Mouse (Mus musculus): ENCODE measurements around the gene Prmt7.

Gene Prmt7

DNA sequence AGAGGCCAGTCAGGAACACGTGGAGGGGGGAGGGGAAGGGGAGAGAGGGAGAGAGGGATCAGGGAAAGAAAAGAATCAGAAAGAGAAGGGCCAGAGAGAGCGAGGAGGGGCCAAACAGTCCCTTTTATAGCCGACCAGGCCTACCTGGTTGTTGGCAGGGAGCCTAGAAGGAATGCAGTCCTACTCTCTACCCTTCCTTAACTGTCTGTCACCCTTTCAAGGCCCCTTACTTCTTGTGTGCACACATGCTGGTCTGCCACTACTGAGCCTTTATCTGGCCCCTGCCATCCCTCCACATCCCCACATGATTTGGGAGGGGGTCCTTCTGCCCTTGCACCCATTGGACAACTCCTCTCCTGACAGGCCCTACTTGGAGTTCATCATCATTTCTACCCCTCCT lies 78.0 kb downstream of the Prmt7 start:
- no peak for DNase-seq (ENCODE audit: low spot score in 2 of 2)

DNA sequence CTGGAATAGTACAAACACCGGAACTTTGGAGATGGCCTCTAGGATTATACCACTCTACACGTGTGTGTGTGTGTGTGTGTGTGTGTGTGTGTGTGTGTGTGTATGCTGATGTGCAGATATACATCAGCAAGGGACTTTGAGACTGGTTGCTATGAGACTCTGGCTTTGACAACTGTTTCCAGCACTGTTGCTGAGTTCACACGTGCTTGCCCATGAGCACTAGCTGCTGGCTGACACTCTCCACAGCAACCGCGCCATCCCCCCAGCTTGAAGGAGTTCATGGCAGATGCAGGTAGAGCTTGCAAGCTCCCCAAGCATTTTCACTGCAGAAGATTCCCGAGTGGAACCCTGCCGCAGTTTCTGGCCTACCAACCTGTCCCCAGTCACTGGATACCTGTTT lies 78.7 kb downstream of the Prmt7 start:
- DNase-seq (ENCODE audit: low spot score in 2 of 2) = no peak

- peak in 1 of 2 experiments; percentile 12 for DNase-seq (ENCODE audit: low spot score in 2 of 2)
Observed at GRCm38 (mm10) chr8:106292484-106293396, 82.0 kb downstream of the Prmt7 start.

DNA sequence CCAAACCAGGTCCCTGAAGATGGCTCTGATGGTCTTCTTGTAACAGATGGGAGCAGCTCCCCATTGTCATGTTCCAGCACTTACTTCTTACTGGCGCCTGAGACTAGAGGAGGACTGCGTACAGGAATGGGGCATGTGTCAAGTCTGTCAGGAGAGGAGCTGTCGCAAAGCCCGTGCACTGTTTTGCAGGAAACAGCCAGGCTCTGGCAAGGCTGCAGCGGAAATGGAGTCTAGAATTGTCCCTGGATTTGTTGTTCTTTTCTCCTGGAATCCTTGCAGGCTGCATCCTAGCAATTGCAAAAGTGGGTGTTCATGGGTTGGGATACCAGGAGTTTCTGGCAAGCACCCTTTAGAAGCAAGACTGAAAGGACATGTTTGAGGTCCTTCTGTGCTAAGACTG lies 87.5 kb downstream of the Prmt7 start:
- DNase-seq (ENCODE audit: low spot score in 2 of 2) = no peak

DNA sequence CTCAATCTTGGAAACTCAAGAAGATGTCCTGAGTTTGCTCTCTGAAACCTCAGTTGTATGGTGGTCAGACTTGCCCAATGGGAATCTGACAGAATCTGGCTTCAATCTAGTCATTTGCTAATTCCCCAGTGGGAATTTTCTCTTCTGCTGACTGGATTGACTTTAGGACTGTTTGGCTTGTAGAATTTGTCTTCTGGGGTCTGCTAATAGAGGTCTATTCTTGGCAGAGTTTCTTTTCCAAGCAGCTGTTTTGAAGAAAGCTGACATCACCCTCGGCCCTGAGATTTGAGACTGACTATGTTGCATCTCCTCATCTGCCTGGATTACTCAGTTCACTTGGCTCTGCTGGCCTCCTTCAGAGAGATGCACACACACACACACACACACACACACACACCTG lies 88.1 kb downstream of the Prmt7 start:
- no peak for DNase-seq (ENCODE audit: low spot score in 2 of 2)

DNA sequence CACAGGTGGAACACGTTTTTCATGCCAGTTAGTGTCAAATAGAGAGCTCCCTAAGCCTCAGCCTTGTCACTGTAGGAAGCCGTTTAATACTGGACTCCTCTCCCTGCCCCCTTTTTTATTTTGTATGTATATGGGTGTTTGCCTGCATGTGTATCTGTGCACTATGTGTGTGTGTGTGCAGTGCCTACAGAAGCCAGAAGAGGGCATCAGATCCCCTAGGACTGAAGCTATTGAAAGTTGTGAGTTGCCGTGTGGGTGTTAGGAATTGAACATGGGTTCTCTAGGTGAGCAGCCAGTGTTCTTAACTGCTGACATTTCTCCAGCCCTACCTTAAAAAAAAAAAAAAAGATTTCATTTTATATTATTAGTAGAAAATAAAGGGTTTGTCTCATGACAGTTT lies 89.0 kb downstream of the Prmt7 start:
- no peak for DNase-seq (ENCODE audit: low spot score in 2 of 2)

GRCm38 (mm10) chr8:106300739-106301715 lies 90.3 kb downstream of the Prmt7 start:
- DNase-seq (ENCODE audit: low spot score in 2 of 2) = no peak

Data from spleen, postnatal 14 days (tissue).